Mouse (Mus musculus) thymus, postnatal 10 days (tissue): Measurements from ENCODE around the gene Rpusd2.

ENCODE experiments used
- DNase-seq, 2 experiments: peaks; one replicate each; pipeline ENCODE4 v3.0.0; 2021; ENCODE audit warnings: low spot score in 2 of 2

Gene Rpusd2

DNA sequence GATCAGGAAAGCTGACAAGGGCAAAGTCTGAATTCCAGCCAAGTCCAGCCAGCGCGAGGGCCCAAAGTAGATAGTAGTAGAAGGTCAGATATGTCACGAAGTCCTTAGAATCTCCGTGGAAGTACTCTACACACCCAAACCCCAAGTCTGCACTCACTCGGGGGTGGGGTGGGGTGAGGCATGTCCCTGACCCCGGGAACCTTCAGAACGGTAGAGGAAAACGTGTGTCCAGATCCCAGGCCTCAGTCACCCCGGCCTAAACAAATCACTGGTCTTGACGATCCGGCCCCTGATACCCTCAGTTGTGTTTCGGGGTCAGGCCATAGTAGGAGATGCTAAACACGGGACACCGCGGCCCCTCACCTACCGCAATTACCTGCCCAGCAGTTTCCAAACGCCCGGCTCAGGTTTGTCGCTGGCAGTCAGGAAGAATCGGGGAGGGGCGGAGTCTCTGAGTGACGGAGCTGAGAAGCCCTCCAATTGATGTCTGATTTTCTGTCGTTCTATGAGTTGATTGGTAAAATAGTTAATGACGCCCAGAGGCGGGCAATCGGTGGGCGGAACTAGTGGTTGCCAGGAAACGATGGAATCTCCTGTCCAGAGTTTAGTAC lies 5.5 kb upstream of the Rpusd2 start, which contains the start of gene Ccdc32:
TSS of gene Ccdc32 (minus strand) at position 453 of the 611 bp plus-strand sequence.
- peak; percentile 81 to 86 for DNase-seq

DNA sequence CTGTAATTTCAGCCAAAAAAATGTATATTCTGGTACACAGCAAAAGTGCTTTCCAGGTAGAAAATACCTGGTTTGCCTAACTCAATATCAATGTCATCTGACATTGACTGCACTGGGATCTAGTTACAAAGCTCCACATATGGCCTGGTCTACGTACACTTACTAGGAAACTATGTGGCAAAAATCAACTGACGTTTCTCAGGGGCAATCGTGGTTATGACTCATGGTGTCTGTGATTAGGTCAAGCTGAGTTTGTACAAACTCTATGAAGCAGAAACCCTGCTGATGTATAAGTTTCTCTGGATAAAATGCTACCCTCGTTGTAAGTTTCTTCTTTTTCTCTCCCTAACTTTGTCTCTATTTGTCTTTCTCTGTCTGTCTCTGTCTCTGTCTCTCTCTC lies 2.4 kb upstream of the Rpusd2 start:
- DNase-seq = no peak

DNA sequence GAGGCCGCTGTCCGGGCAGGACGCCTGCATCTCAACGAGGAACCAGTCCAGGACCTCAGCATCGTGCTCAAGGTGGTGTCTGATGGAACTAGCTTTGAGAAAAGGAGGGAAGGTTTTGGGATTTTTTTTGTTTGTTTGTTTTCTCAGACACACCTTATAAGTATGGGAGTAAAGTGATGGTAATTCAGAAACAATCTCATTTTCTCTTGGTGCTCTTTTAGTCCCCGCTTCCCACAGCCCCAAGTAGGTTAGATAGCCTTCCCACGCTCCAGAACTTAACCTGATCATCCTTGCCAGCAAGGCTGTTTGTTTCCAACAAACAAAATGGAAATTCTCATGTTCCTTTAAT lies 781 bp downstream of the Rpusd2 start:
- DNase-seq = no peak

DNA sequence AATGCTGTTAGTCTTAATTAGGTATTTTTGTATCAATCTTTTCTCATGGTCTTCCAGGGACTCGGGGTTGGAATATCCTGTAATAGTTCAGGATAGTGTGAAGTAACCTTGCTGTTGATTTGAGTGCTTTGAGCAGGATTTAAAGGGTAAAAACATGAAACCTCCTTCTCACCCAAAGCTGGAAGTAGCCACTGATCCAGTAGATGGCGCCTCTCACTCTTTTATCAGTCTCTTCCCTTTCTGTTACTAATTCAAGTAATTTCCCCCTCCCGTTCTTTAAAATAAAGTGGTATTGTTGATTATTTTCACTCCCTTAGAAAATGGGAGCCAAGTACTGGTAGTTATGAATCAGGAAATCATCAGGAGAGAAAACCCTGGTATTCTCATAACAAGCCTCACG lies 6.3 kb downstream of the Rpusd2 start:
- DNase-seq = peak in 1 of 2 experiments; percentile 46

DNA sequence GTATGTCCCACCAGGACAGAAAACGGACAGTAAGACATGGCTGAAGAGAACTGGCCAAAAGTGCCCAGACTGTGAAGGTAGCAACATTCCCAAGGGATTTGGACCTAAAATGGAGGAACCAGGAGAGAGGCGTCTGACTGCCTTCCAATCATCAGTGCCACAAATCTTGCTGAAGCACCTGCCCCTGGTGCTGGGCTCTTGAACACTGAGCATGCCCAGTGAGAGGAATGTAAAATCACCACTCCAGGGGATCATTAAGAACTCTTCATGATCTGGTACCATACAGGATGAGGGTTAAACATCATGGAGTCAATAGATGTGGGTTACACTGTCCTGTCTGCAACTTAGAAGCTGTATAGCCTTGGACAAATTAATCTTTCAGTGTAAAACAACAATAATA lies 10.6 kb downstream of the Rpusd2 start:
- DNase-seq = no peak

DNA sequence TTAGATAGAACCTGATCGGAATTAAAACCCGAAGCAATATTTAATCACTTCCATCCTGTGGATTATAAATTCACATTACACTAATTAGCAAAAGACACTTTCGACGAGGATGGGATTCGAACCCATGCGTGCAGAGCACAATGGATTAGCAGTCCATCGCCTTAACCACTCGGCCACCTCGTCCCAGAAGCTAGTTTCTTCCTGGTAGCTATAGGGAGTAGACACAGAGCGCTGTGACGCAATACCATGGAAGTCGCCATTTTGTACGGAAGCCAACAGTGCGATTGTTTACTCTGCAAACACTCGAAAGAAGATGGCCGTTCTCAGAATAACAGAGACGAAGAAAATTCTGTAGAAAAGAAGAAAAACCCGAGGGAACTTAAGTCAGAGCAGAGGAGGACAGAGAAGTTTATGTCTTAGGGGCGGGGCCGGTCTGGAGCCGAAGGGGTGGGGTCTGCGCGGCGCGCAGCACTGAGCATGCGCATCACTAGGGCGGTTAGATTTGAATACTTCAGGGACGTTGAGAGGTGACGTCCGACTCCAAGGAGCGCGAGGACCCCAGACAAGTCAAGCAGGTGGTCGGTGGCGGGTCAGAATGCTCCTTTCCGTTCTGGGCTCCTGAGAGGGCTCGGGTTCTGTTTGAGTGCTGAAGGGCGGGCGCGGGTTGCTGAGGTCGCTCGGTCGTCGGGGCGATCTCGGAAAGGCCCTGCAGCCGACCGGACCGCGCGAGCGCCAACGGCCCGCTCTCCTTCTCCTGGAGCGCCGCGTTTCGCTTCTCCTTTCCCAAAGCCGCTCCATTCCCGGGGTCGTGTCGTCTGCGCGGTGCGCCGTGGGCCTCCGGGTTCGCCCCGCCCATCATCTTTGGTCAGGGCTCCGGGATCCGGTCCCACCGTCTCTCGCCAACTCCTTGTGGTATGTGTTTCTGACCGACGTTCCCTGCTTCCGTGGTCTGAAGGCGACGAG lies 12.3 kb downstream of the Rpusd2 start, which contains the start of gene Knl1:
TSS of gene Knl1 (plus strand) at position 471 of the 963 bp plus-strand sequence.
- DNase-seq = peak; percentile 92 to 96

DNA sequence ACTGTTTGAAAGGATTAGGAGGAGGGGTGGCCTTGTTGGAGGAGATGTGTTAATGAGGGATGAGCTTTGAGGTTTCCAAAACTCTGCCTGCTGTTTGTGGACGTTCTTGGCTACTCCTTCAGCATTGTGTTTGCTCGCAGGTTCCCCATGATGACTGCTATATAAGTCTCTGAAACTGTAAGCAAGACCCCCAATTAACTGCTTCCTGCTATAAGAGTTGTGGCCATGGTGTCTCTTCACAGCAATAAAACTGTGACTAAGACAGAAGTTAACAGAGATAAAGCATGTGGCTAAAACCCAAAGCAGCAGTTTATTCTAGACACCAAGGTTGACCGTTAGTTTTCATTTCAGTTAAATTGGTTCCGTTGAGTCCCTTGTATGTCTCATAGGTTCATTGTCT lies 13.3 kb downstream of the Rpusd2 start:
- DNase-seq = no peak

DNA sequence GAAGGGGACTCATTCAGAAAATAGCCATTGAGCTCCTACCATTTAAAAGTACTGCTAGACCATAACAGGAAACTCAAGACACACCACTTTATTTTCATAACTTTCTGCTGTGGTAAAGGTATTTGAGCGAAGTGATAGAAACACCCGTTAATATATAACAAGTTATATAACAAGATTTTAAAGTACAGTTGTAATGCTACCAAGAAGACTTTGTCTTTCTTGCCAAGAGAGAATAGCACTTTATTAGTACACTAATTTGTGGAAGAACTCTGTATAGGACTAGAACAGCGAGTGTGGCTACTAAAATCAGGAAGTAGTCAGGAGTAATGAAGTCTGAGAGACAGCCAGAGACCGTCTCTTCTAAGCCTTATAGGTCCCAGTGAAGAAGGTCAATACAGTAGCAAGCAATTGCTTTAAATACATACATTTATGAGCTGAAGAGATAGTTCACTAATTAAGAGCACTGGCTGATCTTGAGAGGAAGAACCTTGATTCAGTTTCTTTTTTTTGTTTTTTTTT lies 15.6 kb downstream of the Rpusd2 start:
- no peak for DNase-seq

DNA sequence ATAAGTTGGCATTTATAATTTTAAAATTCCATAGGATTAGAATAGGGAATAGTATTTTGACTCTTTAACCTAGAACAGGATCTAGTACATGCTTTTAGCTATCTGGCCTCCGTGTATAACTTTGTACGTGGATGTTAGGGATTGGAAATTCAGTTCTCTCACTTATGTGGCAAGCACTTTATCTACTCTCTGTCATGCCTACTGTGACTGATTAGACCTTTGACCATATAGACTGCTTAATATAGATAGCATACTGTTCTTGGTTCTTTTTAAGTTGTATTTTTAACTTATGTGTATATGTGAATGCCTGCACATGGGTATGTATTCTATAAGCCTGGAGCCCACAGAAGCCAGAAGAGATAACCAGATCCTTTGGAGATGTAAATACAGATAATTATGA lies 25.5 kb downstream of the Rpusd2 start:
- DNase-seq = no peak

DNA sequence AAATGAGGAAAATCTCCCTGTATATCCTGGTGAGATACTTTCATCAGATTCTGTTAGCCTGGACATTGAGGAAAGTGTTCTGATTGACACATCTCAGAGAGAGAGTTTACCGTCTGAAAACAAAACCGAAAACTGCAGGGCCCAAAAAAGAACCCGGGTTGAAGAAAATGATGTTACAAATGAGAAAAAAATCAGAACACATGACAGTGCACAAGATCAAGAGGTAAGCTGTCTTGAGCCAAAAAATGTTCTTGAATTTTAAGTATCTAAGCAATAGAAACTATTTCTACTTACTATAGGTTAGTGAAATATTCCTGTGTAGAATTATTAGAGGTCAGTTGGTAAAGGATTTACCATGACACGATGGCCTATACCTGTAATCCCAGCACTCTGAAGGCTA lies 37.8 kb downstream of the Rpusd2 start:
- no peak for DNase-seq

DNA sequence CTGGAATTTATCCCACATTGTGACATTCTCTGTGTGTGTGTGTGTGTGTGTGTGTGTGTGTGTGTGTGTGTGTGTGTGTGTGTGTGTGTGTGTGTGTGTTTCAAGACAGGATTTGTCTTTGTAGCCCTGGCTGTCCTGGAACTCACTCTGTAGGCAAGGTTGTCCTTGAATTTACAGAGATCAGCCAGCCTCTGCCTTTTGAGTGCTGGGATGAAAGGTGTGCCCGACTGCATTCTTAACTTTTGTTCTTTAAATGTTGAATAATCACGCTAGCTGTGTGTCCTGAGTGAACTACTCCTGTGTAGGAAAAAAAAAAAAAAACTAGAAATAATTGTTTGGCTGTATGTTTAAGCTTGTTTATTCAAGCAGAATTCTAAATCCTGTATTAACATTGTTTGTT lies 51.6 kb downstream of the Rpusd2 start:
- DNase-seq = no peak
